Mouse (Mus musculus) thymus, adult 2 months (tissue): Measurements from ENCODE around the gene Ttn. TPM values are rescaled to one million over a fixed set of nuclear protein-coding genes. Genes with fewer than 3 reads are reported as not detected.
"Not testable (repeated sequence)": the region's sequence is repeated elsewhere in the genome, so short reads cannot be mapped to it uniquely, and the experiment has no call there.

Experiments
- DNase-seq: peaks from one replicate; pipeline ENCODE4 v3.0.0; 2021
- H3K27ac ChIP-seq: fragments of 200-500 bp; 2 replicates; pipeline ENCODE4 v1.5.1; 2012; ENCODE audit warnings: low read length, control low read depth; ENCODE audit not compliant: control insufficient read depth, insufficient read depth
- H3K27me3 ChIP-seq: fragments of 200-500 bp; 2 replicates; pipeline ENCODE4 v1.6.1; 2012; ENCODE audit warnings: mild to moderate bottlenecking, low read length, moderate library complexity, mixed read lengths; ENCODE audit not compliant: control insufficient read depth, insufficient read depth
- H3K36me3 ChIP-seq: fragments of 200-500 bp; 2 replicates; pipeline ENCODE4 v1.6.1; 2012; ENCODE audit warnings: mild to moderate bottlenecking, low read length, moderate library complexity; ENCODE audit not compliant: control insufficient read depth, insufficient read depth
- H3K4me1 ChIP-seq: fragments of 200-500 bp; replicated peaks from 2 replicates; pipeline ENCODE4 v1.6.1; 2012; ENCODE audit warnings: low read length; ENCODE audit not compliant: control insufficient read depth, insufficient read depth
- H3K4me3 ChIP-seq: fragments of 200-500 bp; 2 replicates; pipeline ENCODE4 v1.5.1; 2012; ENCODE audit warnings: mild to moderate bottlenecking, low read length, control low read depth, moderate library complexity; ENCODE audit not compliant: control insufficient read depth, insufficient read depth
- CTCF ChIP-seq: fragments of 200-500 bp; IDR thresholded peaks from 2 replicates; pipeline ENCODE4 v1.5.1; 2012; ENCODE audit warnings: mild to moderate bottlenecking, control low read depth, low read length, moderate library complexity, borderline replicate concordance; ENCODE audit not compliant: control insufficient read depth, poor library complexity, insufficient read depth; ENCODE audit errors: extremely low read depth
- POLR2A ChIP-seq: fragments of 200-500 bp; IDR thresholded peaks from 2 replicates; pipeline ENCODE4 v1.6.1; 2012; ENCODE audit warnings: mild to moderate bottlenecking, low read length, control low read depth, moderate library complexity; ENCODE audit not compliant: control insufficient read depth, poor library complexity, insufficient read depth; ENCODE audit errors: extremely low read depth
- WGBS: fragments of 180-500 bp; shearing (Covaris S2); methylation state at CpG from one replicate; pipeline ENCODE4 v1.1.7; 2018; 5-methylcytosine and 5-hydroxymethylcytosine counted together
- polyA plus RNA-seq: library from polyadenylated mRNA; depleted of rRNA; stranded (reverse); fragments of >200 nt; gene quantifications from 2 replicates; pipeline ENCODE4 v1.2.3, GENCODE M21; 2012; rRNA removed

Ttn gene
- polyA plus RNA-seq, result 0.32 and 2.9 TPM in 2 replicates

DNA sequence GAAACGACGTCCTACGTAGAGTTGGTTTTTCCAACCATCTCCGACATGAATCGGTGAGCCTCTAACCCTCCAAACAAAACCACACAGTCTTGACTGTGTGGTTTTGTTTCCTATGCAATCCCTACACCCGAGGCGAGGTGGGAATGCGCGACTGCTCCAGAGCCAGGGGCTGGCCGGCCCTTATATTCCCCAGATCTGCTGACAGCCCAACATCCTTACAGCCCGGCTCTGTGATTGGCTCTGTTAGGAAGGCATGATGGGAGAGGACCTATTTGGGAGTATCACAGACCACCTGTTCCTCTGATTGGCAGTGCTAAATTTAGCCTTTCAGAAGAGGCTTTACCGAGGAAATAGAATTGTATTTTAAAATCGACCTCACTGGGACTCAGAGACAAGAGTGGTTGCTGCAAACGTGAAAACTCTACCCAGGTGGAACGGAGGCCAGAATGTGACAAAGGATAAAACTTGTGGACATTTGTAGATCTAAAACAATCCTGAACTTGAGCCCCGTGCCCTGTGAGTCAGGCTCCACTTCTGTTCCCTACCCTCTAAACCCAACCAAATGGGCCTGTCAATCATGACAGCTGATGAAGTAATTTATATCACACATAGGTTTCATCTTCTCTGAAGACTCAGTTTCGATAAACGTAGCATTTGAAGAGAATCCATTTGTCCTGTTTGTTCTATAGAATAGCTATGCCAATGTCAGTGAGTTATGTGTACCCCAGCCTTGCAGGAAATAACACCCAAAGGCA lies at the start of gene Ttn:
TSS of gene Ttn (minus strand) at position 157 of the 755 bp plus-strand sequence.
- no peaks in the 10 kb centered on the region for H3K36me3 ChIP-seq
- WGBS, result 82% methylated on average over 18 of the region's 18 CpGs
- H3K27me3 ChIP-seq, result no peaks in the 10 kb centered on the region
- no peaks in the 10 kb centered on the region for H3K4me1 ChIP-seq
- H3K27ac ChIP-seq, result no peak within 1 kb of the TSS
- no peak within 1 kb of the TSS for H3K4me3 ChIP-seq
- no peak for DNase-seq
- no peak for TF ChIP-seq CTCF
- no peak for TF ChIP-seq POLR2A

DNA sequence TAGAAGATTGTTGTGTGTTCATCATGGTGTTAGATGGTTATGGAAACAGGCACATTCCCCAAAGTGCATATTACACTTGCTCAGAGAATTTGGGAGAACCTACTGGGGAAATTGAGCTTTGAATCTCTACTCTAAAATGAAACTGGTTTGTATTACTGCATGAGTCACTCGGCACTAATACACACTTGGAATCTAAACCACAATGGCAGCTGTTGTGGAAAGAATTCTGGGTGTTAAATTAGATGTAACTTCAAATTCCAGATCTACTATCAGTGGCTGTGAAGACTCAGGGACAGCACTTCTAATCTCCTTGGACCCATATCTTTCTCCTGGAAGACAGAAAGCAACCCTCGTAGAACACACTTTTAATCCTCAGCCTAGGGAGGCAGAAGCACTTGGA lies 38.3 kb upstream of the Ttn start:
- WGBS, result 90% methylated on average over 2 of the region's 2 CpGs
- no peak for DNase-seq
- H3K4me3 ChIP-seq, result no peak overlapping the region
- TF ChIP-seq CTCF, result no peak
- no peak for TF ChIP-seq POLR2A
- H3K27me3 ChIP-seq, result no peaks in the 10 kb centered on the region
- H3K4me1 ChIP-seq, result no peaks in the 10 kb centered on the region
- H3K27ac ChIP-seq, result no peak overlapping the region
- no peaks in the 10 kb centered on the region for H3K36me3 ChIP-seq

DNA sequence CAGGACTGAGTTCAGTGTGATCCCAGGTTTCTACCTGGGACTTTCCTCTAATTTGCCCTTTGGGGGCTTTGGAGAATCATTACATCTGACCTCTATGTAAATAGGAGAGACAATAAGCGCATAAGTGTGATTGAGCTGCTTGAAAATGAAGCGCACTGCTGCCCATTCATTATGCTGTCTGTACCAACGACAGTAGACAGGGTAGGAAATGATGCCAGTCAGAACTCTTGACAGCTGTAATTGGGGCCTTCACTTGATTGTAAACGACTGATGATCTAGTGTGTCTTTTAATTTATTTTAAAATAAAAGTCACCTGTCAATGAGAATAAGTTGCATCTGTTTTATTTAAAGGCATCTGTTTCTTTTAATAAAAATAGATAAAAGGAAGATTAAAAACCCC lies 35.4 kb upstream of the Ttn start:
- Histone ChIP-seq H3K4me3 (no peak overlapping the region), H3K4me1 (no peaks in the 10 kb centered on the region), H3K36me3 (no peaks in the 10 kb centered on the region), H3K27me3 (no peaks in the 10 kb centered on the region), H3K27ac (no peak overlapping the region)
- TF ChIP-seq POLR2A (no peak), CTCF (no peak)
- WGBS, result 84% methylated on average over 4 of the region's 4 CpGs
- no peak for DNase-seq

DNA sequence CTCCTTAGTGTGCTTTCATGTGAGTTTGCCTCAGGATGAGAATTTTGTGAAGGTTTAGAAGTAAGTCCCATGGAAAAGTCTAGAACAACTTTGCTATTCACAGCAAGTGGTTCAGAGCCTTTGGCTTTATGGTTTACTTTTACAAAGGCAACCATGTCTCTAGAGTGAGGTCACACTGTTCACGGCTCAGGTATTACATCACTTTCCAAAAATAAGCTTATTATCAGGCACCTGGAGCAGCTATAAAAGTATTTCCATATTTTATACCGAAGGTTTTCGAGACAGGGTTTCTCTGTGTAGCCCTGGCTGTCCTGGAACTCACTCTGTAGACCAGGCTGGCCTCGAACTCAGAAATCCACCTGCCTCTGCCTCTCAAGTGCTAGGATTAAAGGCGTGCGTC lies 31.1 kb upstream of the Ttn start:
- not testable (repeated sequence) for H3K27ac ChIP-seq, H3K27me3 ChIP-seq
- 91% methylated on average over 6 of the region's 6 CpGs for WGBS

DNA sequence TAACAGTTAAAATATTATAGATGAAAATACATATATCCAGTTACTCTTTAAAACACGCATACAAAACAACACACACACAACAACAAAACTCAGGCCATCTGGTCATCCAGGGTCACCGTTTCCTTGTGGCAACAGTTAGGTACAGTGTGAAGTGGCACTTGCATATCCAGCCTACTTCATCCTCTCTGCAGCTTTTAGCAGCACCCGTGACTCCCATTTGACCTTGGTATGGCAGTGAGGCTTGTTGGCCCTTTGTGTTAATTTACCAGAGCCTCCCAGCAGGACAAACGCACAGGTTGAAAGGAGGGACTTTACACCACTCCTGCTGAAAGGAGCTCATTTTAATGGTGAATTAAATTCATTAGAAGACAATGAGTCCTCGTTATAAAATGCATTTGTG lies 29.6 kb upstream of the Ttn start:
- Histone ChIP-seq H3K27me3 (no peaks in the 10 kb centered on the region), H3K36me3 (no peaks in the 10 kb centered on the region), H3K4me1 (no peaks in the 10 kb centered on the region), H3K27ac (no peak overlapping the region), H3K4me3 (no peak overlapping the region)
- WGBS, result 87% methylated on average over 5 of the region's 5 CpGs
- no peak for DNase-seq
- TF ChIP-seq POLR2A (no peak), CTCF (no peak)

More for the DNA sequence above, 31.1 kb upstream of the Ttn start:
- not testable (repeated sequence) for H3K4me3 ChIP-seq, H3K36me3 ChIP-seq, H3K4me1 ChIP-seq, DNase-seq

DNA sequence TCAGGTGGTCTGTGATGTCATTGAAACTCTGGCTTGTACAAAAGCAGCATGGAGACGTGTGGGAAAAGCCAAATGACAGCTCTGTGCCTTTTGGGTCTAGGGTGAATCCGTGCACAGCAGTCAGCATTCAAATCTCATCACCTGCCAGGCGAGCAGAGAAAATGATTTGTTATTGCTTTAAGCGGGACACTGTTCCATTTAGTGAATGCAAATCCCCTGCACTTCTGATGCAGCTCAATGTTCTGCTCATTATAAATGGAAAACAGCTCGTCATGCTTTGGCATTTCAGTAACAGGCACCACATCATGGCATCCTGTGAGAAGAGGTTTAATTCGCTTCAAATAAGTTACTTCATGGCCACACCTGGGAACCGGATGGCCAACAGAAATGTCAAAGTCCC lies 24.7 kb upstream of the Ttn start:
- DNase-seq, result no peak
- no peaks in the 10 kb centered on the region for H3K27me3 ChIP-seq
- no peak overlapping the region for H3K27ac ChIP-seq
- H3K4me3 ChIP-seq, result no peak overlapping the region
- 90% methylated on average over 7 of the region's 7 CpGs for WGBS
- no peaks in the 10 kb centered on the region for H3K4me1 ChIP-seq
- no peak for TF ChIP-seq CTCF
- TF ChIP-seq POLR2A, result no peak
- H3K36me3 ChIP-seq, result no peaks in the 10 kb centered on the region

DNA sequence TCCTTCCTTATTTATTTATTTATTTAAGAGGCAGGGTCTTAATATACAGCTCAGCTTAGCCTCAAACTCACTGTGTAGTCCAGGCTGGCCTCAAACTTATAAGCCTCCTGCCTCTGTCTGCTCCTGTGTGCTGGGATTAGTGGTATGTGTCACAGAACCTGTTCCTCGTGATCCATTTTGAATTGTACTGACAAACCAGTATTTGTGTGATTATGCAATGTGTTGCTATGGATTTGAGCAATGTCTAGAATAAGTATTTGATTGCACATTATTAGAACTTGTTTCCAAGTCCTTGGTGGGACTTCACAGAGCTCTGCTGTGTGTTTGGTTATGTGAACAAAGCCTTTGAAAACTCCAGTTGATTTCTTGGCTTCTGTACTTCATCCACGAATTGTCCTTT lies 20.8 kb upstream of the Ttn start:
- H3K4me3 ChIP-seq, result no peak overlapping the region
- 79% methylated on average over 2 of the region's 2 CpGs for WGBS
- TF ChIP-seq CTCF, result no peak
- no peak for TF ChIP-seq POLR2A

More for the DNA sequence above, 20.8 kb upstream of the Ttn start:
- Histone ChIP-seq H3K27ac (no peak overlapping the region), H3K27me3 (no peaks in the 10 kb centered on the region), H3K4me1 (no peaks in the 10 kb centered on the region), H3K36me3 (no peaks in the 10 kb centered on the region)
- DNase-seq, result no peak
